Mouse (Mus musculus): Measurements from ENCODE around the gene Max.

DNA sequence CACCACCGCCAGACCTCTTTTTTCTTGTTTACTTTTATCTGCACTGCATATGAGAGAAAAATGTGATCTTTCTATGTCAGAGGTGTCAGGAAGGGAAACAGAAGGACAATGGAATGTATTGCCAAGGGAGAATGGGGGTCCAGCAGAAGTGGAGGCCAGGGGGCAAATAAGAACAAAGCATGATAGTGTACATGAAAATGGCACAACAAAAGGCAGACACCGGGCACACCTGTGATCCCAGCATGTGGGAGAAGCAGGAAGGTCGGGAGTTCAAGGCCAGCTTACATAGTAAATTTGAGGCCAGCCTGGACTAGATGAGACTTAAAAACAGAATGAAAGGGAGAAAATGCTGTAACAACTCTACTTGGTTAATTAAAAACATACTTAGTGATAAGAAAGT lies 43.1 kb downstream of the Max start:
- TF ChIP-seq CTCF (IDR thresholded peaks at IDR 0.05 in 2 of 3, conservative IDR thresholded peaks at IDR 0.05 in 1 of 3; ENCODE audit: control insufficient read depth in 1 of 3, insufficient read depth in 1 of 3, low read depth in 2 of 3, low read length in 3 of 3, poor library complexity in 1 of 3, severe bottlenecking in 1 of 3) (no peak), POLR2A (IDR thresholded peaks at IDR 0.05; ENCODE audit: control insufficient read depth in 1 of 2, insufficient read depth in 1 of 2, low read depth in 1 of 2, low read length in 2 of 2, poor library complexity in 1 of 2) (no peak), HCFC1 (IDR thresholded peaks at IDR 0.05; ENCODE audit: low read depth, low read length) (no peak), SIN3A (IDR thresholded peaks at IDR 0.05; ENCODE audit: low read length) (no peak), TAL1 (IDR thresholded peaks at IDR 0.05; ENCODE audit: low read length) (no peak), TCF12 (IDR thresholded peaks at IDR 0.05; ENCODE audit: low read depth, low read length) (no peak), JUND (IDR thresholded peaks at IDR 0.05; ENCODE audit: low read depth, low read length) (no peak), CHD2 (IDR thresholded peaks at IDR 0.05; ENCODE audit: low read length) (no peak), EP300 (IDR thresholded peaks at IDR 0.05; ENCODE audit: low read depth in 1 of 2, low read length in 2 of 2) (no peak)

Measured in MEL (cell line).